Mouse (Mus musculus) small intestine, adult 2 months (tissue): ENCODE results near the gene Fhod1.

Experiments
- CTCF ChIP-seq: fragments of 200-500 bp; IDR thresholded peaks from 2 replicates; pipeline ENCODE4 v1.5.1; 2012; ENCODE audit warnings: low read depth, mild to moderate bottlenecking, control low read depth, inconsistent platforms, low read length, moderate library complexity, mixed read lengths; ENCODE audit not compliant: insufficient replicate concordance, insufficient read length; ENCODE audit errors: extremely low read depth
- POLR2A ChIP-seq: fragments of 200-500 bp; IDR thresholded peaks from 2 replicates; pipeline ENCODE4 v1.6.1; 2012; ENCODE audit warnings: low read depth, mild to moderate bottlenecking, control low read depth, inconsistent platforms, low read length, moderate library complexity

- TF ChIP-seq CTCF (no peak), POLR2A (no peak)
These were observed 29.0 kb downstream of the Fhod1 start for GRCm38 (mm10) chr8:105318662-105319190.
